Comparison of ENCODE assay signal across 30 mouse cellular contexts in genomic region chr7:143046358-143046757, GRCm38 (mm10). TPM values are rescaled to one million over a fixed set of nuclear protein-coding genes. Genes with fewer than 3 reads are reported as not detected.
DNase-seq lines count a peak whose midpoint lies in the region; ATAC-seq and TF ChIP-seq lines count a peak whose summit lies in the region.
"Had no signal": no experiment of that assay in that cellular context is flagged by ENCODE, and none has a peak within 500 bp of the region (broad histone marks: within the 10 kb centered on the region; RNA-seq: fewer than 3 reads in every experiment).

No protein-coding gene starts in this region.

- 43% methylated on average over 7 of the region's 7 CpGs for WGBS in lung, postnatal 0 days

- H3K4me1 ChIP-seq in lung, postnatal 0 days (ENCODE audit: insufficient read depth, low read depth, low read length) = peaks cover 18% of the 10 kb centered on the region; the same call in 1 of the 2 replicates
- H3K4me1 ChIP-seq: limb, embryonic 10.5 days had no signal

- no peaks in the 10 kb centered on the region for H3K27me3 ChIP-seq in lung, postnatal 0 days (replicated peaks; ENCODE audit: insufficient read depth, low read length)
- H3K27me3 ChIP-seq: embryonic facial prominence, embryonic 12.5 days; heart, embryonic 13.5 days; limb, embryonic 15.5 days; liver, embryonic 15.5 days; lung, embryonic 15.5 days had no signal

- no peak overlapping the region for H3K4me3 ChIP-seq in lung, postnatal 0 days (ENCODE audit: low read depth, low read length)
- H3K4me3 ChIP-seq: embryonic facial prominence, embryonic 12.5 days; heart, embryonic 13.5 days; limb, embryonic 10.5 days; limb, embryonic 15.5 days; liver, embryonic 15.5 days; lung, embryonic 15.5 days had no signal

- no peak for TF ChIP-seq CTCF in lung, postnatal 0 days (IDR thresholded peaks at IDR 0.05)

- H3K9ac ChIP-seq in lung, postnatal 0 days (replicated peaks; ENCODE audit: low read depth) = no peak overlapping the region
- H3K9ac ChIP-seq: embryonic facial prominence, embryonic 12.5 days; heart, embryonic 13.5 days; hindbrain, embryonic 14.5 days; limb, embryonic 15.5 days; liver, embryonic 15.5 days; lung, embryonic 15.5 days had no signal

- H3K27ac ChIP-seq in lung, postnatal 0 days (ENCODE audit: low read length) = no peak overlapping the region
- H3K27ac ChIP-seq: embryonic facial prominence, embryonic 12.5 days; heart, embryonic 13.5 days; hindbrain, embryonic 14.5 days; limb, embryonic 10.5 days; limb, embryonic 15.5 days; liver, embryonic 15.5 days; lung, embryonic 15.5 days had no signal

- no peaks in the 10 kb centered on the region for H3K9me3 ChIP-seq in lung, postnatal 0 days (ENCODE audit: low read length)
- H3K9me3 ChIP-seq: embryonic facial prominence, embryonic 12.5 days; limb, embryonic 10.5 days; limb, embryonic 15.5 days; liver, embryonic 15.5 days; lung, embryonic 15.5 days had no signal

- H3K36me3 ChIP-seq in lung, postnatal 0 days (ENCODE audit: insufficient read depth, low read length) = no peaks in the 10 kb centered on the region
- H3K36me3 ChIP-seq: embryonic facial prominence, embryonic 12.5 days; limb, embryonic 10.5 days; limb, embryonic 15.5 days; liver, embryonic 15.5 days; lung, embryonic 15.5 days had no signal

- ATAC-seq in lung, postnatal 0 days = no peak
- ATAC-seq in common myeloid progenitor, adult 5-6 weeks (replicated peaks; ENCODE audit: low read depth, poor library complexity, severe bottlenecking) = peak; percentile 33
- ATAC-seq in megakaryocyte progenitor cell, adult 5-6 weeks (replicated peaks; ENCODE audit: poor library complexity) = peak; percentile 62
- ATAC-seq: CD4-positive, CD25-positive, alpha-beta regulatory T cell, adult 4 months; forebrain, embryonic 14.5 days; intestine, postnatal 0 days had no signal

- TF ChIP-seq EP300 in lung, postnatal 0 days (IDR thresholded peaks at IDR 0.05) = no peak

- peak; percentile 44 for DNase-seq in lung, postnatal 0 days (ENCODE audit: low spot score)
- DNase-seq in lung, postnatal 25 days (ENCODE audit: low spot score) = no peak
- peak; percentile 45 to 48 for DNase-seq in B cell, adult 2 months
- DNase-seq in adrenal gland, adult (ENCODE audit: inconsistent age in 2 of 2, low spot score in 1 of 2) = no peak
- no peak for DNase-seq in MN1 (ENCODE audit: low spot score)
- DNase-seq in adrenal gland, postnatal 14 days = no peak
- DNase-seq: adrenal gland, postnatal 25 days; cerebellum, adult 2 months; cerebellum, postnatal 14 days; embryo, embryonic 11 days; gastrocnemius, postnatal 14 days; heart, postnatal 10 days; kidney, postnatal 14 days; layer of hippocampus, adult 9-11 months; midbrain, embryonic 14.5 days; thymus, adult 2 months; thymus, postnatal 36 days had no signal

- no peak overlapping the region for H3K4me2 ChIP-seq in lung, postnatal 0 days (replicated peaks; ENCODE audit: low read depth, low read length)
- H3K4me2 ChIP-seq: embryonic facial prominence, embryonic 12.5 days; heart, embryonic 13.5 days; hindbrain, embryonic 14.5 days; limb, embryonic 15.5 days; liver, embryonic 15.5 days; lung, embryonic 15.5 days had no signal

RNA-seq across cellular contexts. Expression of gene Cd81, which starts 6.2 kb away (rescaled TPM):
- 724 and 747 TPM in 2 replicates for polyA plus RNA-seq in lung, postnatal 0 days (2015; fragmentation: Nextera tagmentation; extraction: Ambion mirVana)
- 187 and 210 TPM in 2 replicates for total RNA-seq in common myeloid progenitor, adult 5-6 weeks (2017)
- total RNA-seq in megakaryocyte progenitor cell, adult 5-6 weeks (2015) = 118 and 140 TPM in 2 replicates
- total RNA-seq in megakaryocyte progenitor cell, adult 5-6 weeks (2017) = 121 and 181 TPM in 2 replicates
- 536 and 561 TPM in 2 replicates for total RNA-seq in adrenal gland, postnatal 14 days (2021)

RNA-seq across cellular contexts. Expression of gene Tssc4, which starts 22.7 kb away (rescaled TPM):
- polyA plus RNA-seq in lung, postnatal 0 days (2015; fragmentation: Nextera tagmentation; extraction: Ambion mirVana) = 52.3 and 54.5 TPM in 2 replicates
- 25.3 and 25.5 TPM in 2 replicates for total RNA-seq in common myeloid progenitor, adult 5-6 weeks (2017)
- 18.7 and 23.5 TPM in 2 replicates for total RNA-seq in megakaryocyte progenitor cell, adult 5-6 weeks (2015)
- total RNA-seq in megakaryocyte progenitor cell, adult 5-6 weeks (2017) = 26.8 and 33.7 TPM in 2 replicates
- 32.2 and 33.3 TPM in 2 replicates for total RNA-seq in adrenal gland, postnatal 14 days (2021)

RNA-seq across cellular contexts. Expression of gene Tspan32, which starts 41.5 kb away (rescaled TPM):
- 6.1 and 7.8 TPM in 2 replicates for polyA plus RNA-seq in lung, postnatal 0 days (2015; fragmentation: Nextera tagmentation; extraction: Ambion mirVana)
- total RNA-seq in common myeloid progenitor, adult 5-6 weeks (2017) = 115 and 119 TPM in 2 replicates
- total RNA-seq in megakaryocyte progenitor cell, adult 5-6 weeks (2015) = 127 and 144 TPM in 2 replicates
- total RNA-seq in megakaryocyte progenitor cell, adult 5-6 weeks (2017) = 98.1 and 105 TPM in 2 replicates
- total RNA-seq in adrenal gland, postnatal 14 days (2021) = 2.0 and 8.6 TPM in 2 replicates

RNA-seq across cellular contexts. Expression of gene Trpm5, which starts 48.1 kb away (rescaled TPM):
- polyA plus RNA-seq in lung, postnatal 0 days (2015; fragmentation: Nextera tagmentation; extraction: Ambion mirVana) = 0.65 and 0.72 TPM in 2 replicates
- not detected in 2 replicates for total RNA-seq in common myeloid progenitor, adult 5-6 weeks (2017)
- total RNA-seq in megakaryocyte progenitor cell, adult 5-6 weeks (2015) = not detected in 2 replicates
- not detected in 2 replicates for total RNA-seq in megakaryocyte progenitor cell, adult 5-6 weeks (2017)
- total RNA-seq in adrenal gland, postnatal 14 days (2021) = 0.59 and 0.68 TPM in 2 replicates
- polyA plus RNA-seq: CD4-positive, CD25-positive, alpha-beta regulatory T cell, adult 4 months had no signal

RNA-seq across cellular contexts. Expression of gene Kcnq1, which starts 59.8 kb away (rescaled TPM):
- 11.8 and 13.0 TPM in 2 replicates for polyA plus RNA-seq in lung, postnatal 0 days (2015; fragmentation: Nextera tagmentation; extraction: Ambion mirVana)
- total RNA-seq in common myeloid progenitor, adult 5-6 weeks (2017) = not detected in 2 replicates
- not detected in 2 replicates for total RNA-seq in megakaryocyte progenitor cell, adult 5-6 weeks (2015)
- total RNA-seq in megakaryocyte progenitor cell, adult 5-6 weeks (2017) = not detected in 2 replicates
- 4.4 and 6.1 TPM in 2 replicates for total RNA-seq in adrenal gland, postnatal 14 days (2021)
- total RNA-seq: hematopoietic stem cell, adult 5-6 weeks had no signal
- polyA plus RNA-seq: CD4-positive, CD25-positive, alpha-beta regulatory T cell, adult 4 months had no signal

Comparison
In these comparisons a context has a peak if more than half of its experiments do, and no peak if none do; other contexts are left out.
1. DNase-seq: peak in lung, postnatal 0 days (single experiment) and B cell, adult 2 months (2 of 2); none in lung, postnatal 25 days (single experiment), adrenal gland, adult (0 of 2), MN1 (single experiment) and adrenal gland, postnatal 14 days (single experiment).
2. RNA of gene Tspan32, which starts 41.5 kb away (total RNA-seq): 98.1 to 144 TPM in megakaryocyte progenitor cell, adult 5-6 weeks and 115 to 119 TPM in common myeloid progenitor, adult 5-6 weeks; 2.0 to 8.6 TPM in adrenal gland, postnatal 14 days; every median in the first group is over 10 times any median in the second.